Mouse (Mus musculus): ENCODE data around the gene Olfr911-ps1. TPM values are rescaled to one million over a fixed set of nuclear protein-coding genes. Genes with fewer than 3 reads are reported as not detected.

Gene Olfr911-ps1
- not detected in 2 replicates for polyA plus RNA-seq (2015; fragmentation: Nextera tagmentation; extraction: Ambion mirVana)

- Histone ChIP-seq H3K4me3 (replicated peaks) (no peak within 1 kb of the TSS), H3K9ac (no peak within 1 kb of the TSS)
- no peak for ATAC-seq (ENCODE audit: insufficient read depth, low FRiP score, low read depth)
Observed at GRCm38 (mm10) chr9:38521280-38521679, at the start of gene Olfr911-ps1. Gene Olfr911-ps1, plus strand, starts transcription at chr9:38521580.

DNA sequence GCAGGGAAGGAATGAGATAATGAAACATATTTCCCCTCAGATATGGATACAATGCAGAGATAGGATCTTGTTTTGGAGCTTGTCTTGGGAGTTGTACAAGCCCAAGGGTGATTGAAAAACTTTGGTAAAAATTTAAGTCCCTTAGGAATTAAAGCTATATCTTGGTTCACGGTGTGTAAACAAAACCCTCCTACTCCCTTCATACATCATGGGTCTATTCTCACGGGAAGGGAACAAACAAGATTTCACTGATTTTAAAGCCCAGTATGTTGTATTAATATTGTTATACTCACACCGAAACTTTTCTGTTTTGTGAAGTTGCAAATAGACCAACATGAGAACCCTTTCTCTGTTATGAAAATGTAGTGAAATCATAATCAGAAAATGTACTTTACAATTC lies 34.6 kb upstream of the Olfr911-ps1 start, which contains the start of gene Olfr906:
Gene Olfr906 (plus strand): TSS at position 301 of the 400 bp plus-strand sequence.
- Histone ChIP-seq H3K4me2 (no peak within 1 kb of the TSS), H3K9ac (no peak within 1 kb of the TSS), H3K4me3 (replicated peaks) (no peak within 1 kb of the TSS), H3K27ac (no peak within 1 kb of the TSS), H3K9me3 (no peaks in the 10 kb centered on the region), H3K4me1 (no peaks in the 10 kb centered on the region), H3K36me3 (no peaks in the 10 kb centered on the region), H3K27me3 (replicated peaks) (no peaks in the 10 kb centered on the region)
- ATAC-seq (ENCODE audit: insufficient read depth, low FRiP score, low read depth): no peak
- WGBS: 73% methylated on average over 3 of the region's 3 CpGs

More at GRCm38 (mm10) chr9:38521280-38521679, at the start of gene Olfr911-ps1:
- no peaks in the 10 kb centered on the region for H3K9me3 ChIP-seq
- no peaks in the 10 kb centered on the region for H3K36me3 ChIP-seq
- no peaks in the 10 kb centered on the region for H3K27me3 ChIP-seq (replicated peaks)
- no peak within 1 kb of the TSS for H3K27ac ChIP-seq
- WGBS: 73% methylated on average over 1 of the region's 1 CpGs
- no peak within 1 kb of the TSS for H3K4me2 ChIP-seq
- H3K4me1 ChIP-seq: no peaks in the 10 kb centered on the region

DNA sequence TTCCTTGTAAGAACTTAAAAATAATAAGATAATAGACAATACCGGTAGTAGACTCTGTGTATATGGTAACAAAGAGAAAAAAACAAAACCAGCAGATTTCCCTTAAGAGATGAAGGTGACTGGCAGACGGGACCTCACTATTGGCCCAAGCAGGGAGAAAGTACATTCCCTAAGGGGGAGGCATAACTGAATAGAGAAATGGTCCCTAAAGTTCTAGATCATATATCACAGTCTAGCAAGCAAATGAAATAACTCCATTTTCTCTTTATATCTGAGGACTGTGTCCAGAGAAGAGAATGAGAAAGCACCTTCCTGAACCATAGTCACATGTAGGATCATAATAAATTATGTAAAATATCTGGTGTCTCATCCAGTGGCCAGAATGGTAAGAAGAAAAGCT lies 25.9 kb upstream of the Olfr911-ps1 start, which contains the start of gene Olfr907:
Gene Olfr907 (plus strand): TSS at position 301 of the 400 bp plus-strand sequence.
- no peaks in the 10 kb centered on the region for H3K9me3 ChIP-seq
- no peaks in the 10 kb centered on the region for H3K36me3 ChIP-seq
- 78% methylated on average over 2 of the region's 2 CpGs for WGBS

DNA sequence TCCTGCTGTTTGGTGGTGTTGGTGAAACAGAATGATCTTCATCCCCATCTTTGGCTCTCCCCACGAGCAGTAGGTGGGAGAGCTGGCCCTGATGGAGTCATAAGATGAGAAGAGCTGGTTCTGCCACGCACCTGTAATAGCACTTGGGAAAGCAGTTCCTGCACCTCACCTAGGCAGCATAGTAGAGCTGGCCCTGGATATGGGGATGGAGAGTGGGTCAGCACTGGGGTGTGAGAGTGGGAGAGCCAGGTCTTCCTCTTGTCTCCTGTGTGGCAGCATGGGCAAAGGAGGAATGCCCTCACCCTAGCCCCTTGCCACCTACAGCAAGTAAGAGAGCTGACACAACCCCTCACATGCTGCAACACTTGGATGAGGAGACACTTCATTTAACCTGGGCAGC lies 9.0 kb upstream of the Olfr911-ps1 start:
- H3K27me3 ChIP-seq (replicated peaks): no peaks in the 10 kb centered on the region
- no peak for ATAC-seq (ENCODE audit: insufficient read depth, low FRiP score, low read depth)
- no peak overlapping the region for H3K4me2 ChIP-seq
- H3K9ac ChIP-seq: no peak overlapping the region
- no peaks in the 10 kb centered on the region for H3K4me1 ChIP-seq
- no peak overlapping the region for H3K4me3 ChIP-seq (replicated peaks)
- no peaks in the 10 kb centered on the region for H3K9me3 ChIP-seq
- H3K27ac ChIP-seq: no peak overlapping the region
- H3K36me3 ChIP-seq: no peaks in the 10 kb centered on the region
- 66% methylated on average over 2 of the region's 2 CpGs for WGBS

More for the DNA sequence above, 25.9 kb upstream of the Olfr911-ps1 start, which contains the start of gene Olfr907:
- Histone ChIP-seq H3K4me3 (replicated peaks) (no peak within 1 kb of the TSS), H3K27me3 (replicated peaks) (no peaks in the 10 kb centered on the region), H3K4me2 (no peak within 1 kb of the TSS), H3K4me1 (no peaks in the 10 kb centered on the region), H3K9ac (no peak within 1 kb of the TSS), H3K27ac (no peak within 1 kb of the TSS)
- no peak for ATAC-seq (ENCODE audit: insufficient read depth, low FRiP score, low read depth)

- H3K27ac ChIP-seq: no peak within 1 kb of the TSS
- 85% methylated on average over 2 of the region's 2 CpGs for WGBS
- no peaks in the 10 kb centered on the region for H3K36me3 ChIP-seq
- no peak within 1 kb of the TSS for H3K9ac ChIP-seq
- no peak within 1 kb of the TSS for H3K4me3 ChIP-seq (replicated peaks)
- no peak within 1 kb of the TSS for H3K4me2 ChIP-seq
- H3K27me3 ChIP-seq (replicated peaks): no peaks in the 10 kb centered on the region
- no peak for ATAC-seq (ENCODE audit: insufficient read depth, low FRiP score, low read depth)
- H3K4me1 ChIP-seq: no peaks in the 10 kb centered on the region
- H3K9me3 ChIP-seq: no peaks in the 10 kb centered on the region
Observed at GRCm38 (mm10) chr9:38537549-38537948, 16.2 kb downstream of the Olfr911-ps1 start, which contains the start of gene Olfr910. Gene Olfr910, plus strand, starts transcription at chr9:38537849.

Other genes with a start within 250 kb of the Olfr911-ps1 start
- gene Olfr896-ps1, start 230.5 kb upstream of the Olfr911-ps1 start, polyA plus RNA-seq (2015; fragmentation: Nextera tagmentation; extraction: Ambion mirVana): not detected in 2 replicates
- not detected in 2 replicates for gene Olfr25, start 192.5 kb upstream of the Olfr911-ps1 start, polyA plus RNA-seq (2015; fragmentation: Nextera tagmentation; extraction: Ambion mirVana)
- not detected in 2 replicates for gene Olfr898, start 173.2 kb upstream of the Olfr911-ps1 start, polyA plus RNA-seq (2015; fragmentation: Nextera tagmentation; extraction: Ambion mirVana)
- gene Olfr250, start 154.7 kb upstream of the Olfr911-ps1 start, polyA plus RNA-seq (2015; fragmentation: Nextera tagmentation; extraction: Ambion mirVana): not detected in 2 replicates
- gene Olfr251, start 144.5 kb upstream of the Olfr911-ps1 start, polyA plus RNA-seq (2015; fragmentation: Nextera tagmentation; extraction: Ambion mirVana): not detected in 2 replicates
- gene Olfr147, start 119.9 kb upstream of the Olfr911-ps1 start, polyA plus RNA-seq (2015; fragmentation: Nextera tagmentation; extraction: Ambion mirVana): not detected in 2 replicates
- gene Olfr901, start 92.1 kb upstream of the Olfr911-ps1 start, polyA plus RNA-seq (2015; fragmentation: Nextera tagmentation; extraction: Ambion mirVana): not detected in 2 replicates
- not detected in 2 replicates for gene Olfr902, start 73.9 kb upstream of the Olfr911-ps1 start, polyA plus RNA-seq (2015; fragmentation: Nextera tagmentation; extraction: Ambion mirVana)
- gene Olfr904, start 58.4 kb upstream of the Olfr911-ps1 start, polyA plus RNA-seq (2015; fragmentation: Nextera tagmentation; extraction: Ambion mirVana): not detected in 2 replicates
- gene Olfr905, start 50.5 kb upstream of the Olfr911-ps1 start, polyA plus RNA-seq (2015; fragmentation: Nextera tagmentation; extraction: Ambion mirVana): not detected in 2 replicates
- gene Olfr906, start 34.5 kb upstream of the Olfr911-ps1 start, polyA plus RNA-seq (2015; fragmentation: Nextera tagmentation; extraction: Ambion mirVana): not detected in 2 replicates
- gene Olfr907, start 25.8 kb upstream of the Olfr911-ps1 start, polyA plus RNA-seq (2015; fragmentation: Nextera tagmentation; extraction: Ambion mirVana): not detected in 2 replicates
- not detected in 2 replicates for gene Olfr910, start 16.3 kb downstream of the Olfr911-ps1 start, polyA plus RNA-seq (2015; fragmentation: Nextera tagmentation; extraction: Ambion mirVana)
- gene Olfr912, start 58.6 kb downstream of the Olfr911-ps1 start, polyA plus RNA-seq (2015; fragmentation: Nextera tagmentation; extraction: Ambion mirVana): not detected in 2 replicates
- not detected in 2 replicates for gene Olfr913, start 71.2 kb downstream of the Olfr911-ps1 start, polyA plus RNA-seq (2015; fragmentation: Nextera tagmentation; extraction: Ambion mirVana)
- not detected in 2 replicates for gene Olfr914, start 83.5 kb downstream of the Olfr911-ps1 start, polyA plus RNA-seq (2015; fragmentation: Nextera tagmentation; extraction: Ambion mirVana)
- not detected in 2 replicates for gene Olfr916, start 138.3 kb downstream of the Olfr911-ps1 start, polyA plus RNA-seq (2015; fragmentation: Nextera tagmentation; extraction: Ambion mirVana)
- gene Olfr917, start 144.3 kb downstream of the Olfr911-ps1 start, polyA plus RNA-seq (2015; fragmentation: Nextera tagmentation; extraction: Ambion mirVana): not detected in 2 replicates
- gene Olfr918, start 153.0 kb downstream of the Olfr911-ps1 start, polyA plus RNA-seq (2015; fragmentation: Nextera tagmentation; extraction: Ambion mirVana): not detected in 2 replicates
- not detected in 2 replicates for gene Olfr919, start 182.1 kb downstream of the Olfr911-ps1 start, polyA plus RNA-seq (2015; fragmentation: Nextera tagmentation; extraction: Ambion mirVana)
- gene Vwa5a, start 196.7 kb downstream of the Olfr911-ps1 start, polyA plus RNA-seq (2015; fragmentation: Nextera tagmentation; extraction: Ambion mirVana): 21.5 and 21.9 TPM in 2 replicates
- gene Olfr920, start 230.7 kb downstream of the Olfr911-ps1 start, polyA plus RNA-seq (2015; fragmentation: Nextera tagmentation; extraction: Ambion mirVana): 0.04 and 0.08 TPM in 2 replicates